Mouse (Mus musculus) T-helper 2 cell (primary cell): Measurements from ENCODE around the gene Slc9a7.

Experiments used
- in situ Hi-C: fragments of 300-600 bp; cut with MboI, MseI; formaldehyde crosslinking; loops from one replicate; pipeline ENCODE4 v1.15.1; 2025; ENCODE audit warnings: high pct_unique_total_duplicates

Gene Slc9a7

DNA sequence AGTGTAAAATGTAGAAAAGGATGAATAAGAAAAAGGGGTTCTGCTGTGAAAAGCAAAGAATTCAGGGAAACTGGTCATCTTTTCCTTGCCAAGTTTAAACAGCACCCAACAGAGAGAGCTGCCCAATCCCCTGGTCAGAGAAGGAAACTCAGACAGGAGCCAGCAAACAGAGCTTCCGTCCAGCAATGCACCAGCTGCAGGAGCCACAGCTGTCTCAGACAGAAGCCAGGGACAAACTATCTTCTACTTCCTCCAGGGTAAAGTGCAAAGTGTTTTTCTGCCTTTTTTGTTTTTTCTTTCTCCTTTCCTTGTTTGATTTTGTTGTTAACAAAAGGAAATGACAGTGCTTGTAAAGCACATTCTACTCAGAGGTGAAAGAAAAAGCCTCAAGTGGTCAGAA, 131.3 kb downstream of the Slc9a7 start:
- in situ Hi-C loops, result loop anchor here (25.0 kb wide), 1 partner anchor 177 kb away; no protein-coding TSS in a partner anchor

DNA sequence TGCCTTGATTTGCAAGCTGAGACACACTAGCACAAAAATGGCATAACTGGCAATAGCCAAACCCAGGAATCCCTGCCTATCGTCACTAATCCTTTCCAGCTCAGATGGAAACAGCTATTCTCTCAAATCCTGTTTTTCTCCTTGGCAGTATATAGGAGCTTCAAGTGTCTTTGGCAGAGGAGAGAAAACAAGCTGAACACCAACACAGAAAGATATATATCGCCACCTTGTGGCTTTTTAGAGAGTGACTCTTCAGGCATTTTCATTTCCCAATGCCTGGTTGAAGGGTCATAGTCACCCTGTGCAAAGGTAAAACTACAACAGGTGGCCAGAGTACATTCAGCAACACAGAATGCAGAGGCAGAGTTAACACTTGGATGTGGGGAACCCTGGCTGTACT, 134.1 kb downstream of the Slc9a7 start:
- in situ Hi-C loops, result loop anchor here (25.0 kb wide), 1 partner anchor 180 kb away; no protein-coding TSS in a partner anchor

DNA sequence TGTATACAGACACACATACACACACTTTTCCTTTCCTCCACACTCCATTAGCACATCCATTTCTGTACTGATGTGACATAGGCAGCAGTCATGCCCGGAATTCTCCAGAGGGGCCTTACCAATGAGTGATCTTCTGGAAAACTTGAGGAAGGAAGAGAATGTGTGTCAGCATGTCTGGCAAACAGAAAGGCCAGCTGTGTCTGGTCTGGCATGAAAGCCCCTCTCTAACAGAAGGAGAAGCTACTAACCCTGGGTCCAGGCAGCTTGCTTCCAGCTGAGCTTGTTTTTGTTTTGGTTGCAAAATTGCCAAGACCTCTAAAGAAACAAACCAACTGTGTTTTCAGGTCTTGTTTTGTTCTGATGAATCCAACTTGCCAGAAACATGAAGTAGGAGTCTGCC, 162.1 kb downstream of the Slc9a7 start:
- in situ Hi-C loops, result no loop called here

DNA sequence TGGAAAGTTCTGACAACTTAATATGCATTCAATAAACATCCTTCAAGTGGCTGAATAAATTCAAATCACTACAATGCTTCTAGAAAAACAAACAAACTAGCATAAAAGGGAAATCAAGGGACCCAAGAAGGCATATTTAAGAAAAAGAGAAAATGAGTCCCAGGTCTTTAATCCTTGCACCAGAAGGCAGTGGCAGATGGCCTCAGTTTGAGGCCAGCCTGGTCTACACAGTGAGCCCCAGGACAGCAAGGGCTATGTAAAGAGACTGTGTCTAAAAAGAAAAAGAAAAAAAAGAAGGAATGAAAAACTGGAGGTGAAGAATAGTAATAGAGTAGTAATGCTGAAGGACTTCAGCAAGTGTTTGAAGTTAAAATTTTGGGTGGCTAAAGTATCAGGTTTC, 162.7 kb downstream of the Slc9a7 start:
- in situ Hi-C loops, result no loop called here

DNA sequence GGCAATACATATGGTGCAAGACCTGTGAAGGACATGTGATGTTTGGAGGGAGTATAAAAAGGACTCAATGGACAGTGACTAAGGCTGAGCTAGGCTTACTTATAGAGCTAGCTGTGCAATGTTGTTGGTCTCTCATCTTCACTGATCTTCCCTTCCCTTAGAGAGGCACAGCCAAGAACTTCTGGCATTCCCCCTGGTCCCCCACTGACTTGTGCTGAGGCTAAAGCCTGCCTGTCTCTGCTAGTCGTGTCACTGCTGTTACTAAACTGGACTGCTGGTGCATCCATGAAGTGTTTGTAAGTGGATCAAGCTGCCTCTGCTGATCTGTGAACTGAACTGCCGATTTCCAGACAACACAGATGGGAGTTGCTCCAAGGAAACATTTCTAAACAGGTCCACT, 166.1 kb downstream of the Slc9a7 start:
- in situ Hi-C loops, result no loop called here

DNA sequence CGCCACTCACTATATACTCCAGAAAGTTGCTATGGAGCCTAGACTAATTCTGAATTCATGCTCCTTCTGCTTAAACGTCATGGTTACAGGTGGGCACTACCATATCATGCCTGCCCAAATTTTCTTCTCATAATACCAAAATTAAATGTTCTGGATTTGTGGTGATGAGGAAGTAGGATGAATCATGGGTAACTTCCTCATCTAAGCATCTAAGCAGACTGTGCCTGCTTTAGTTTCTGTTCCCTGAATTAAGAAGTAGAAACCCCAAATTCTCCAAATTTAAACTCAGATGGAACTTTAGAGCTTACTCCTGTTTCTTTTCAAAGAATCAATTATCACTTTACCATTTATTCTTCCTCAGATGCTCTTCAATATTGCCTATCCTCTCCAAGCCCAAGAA, 173.9 kb downstream of the Slc9a7 start:
- in situ Hi-C loops, result no loop called here

DNA sequence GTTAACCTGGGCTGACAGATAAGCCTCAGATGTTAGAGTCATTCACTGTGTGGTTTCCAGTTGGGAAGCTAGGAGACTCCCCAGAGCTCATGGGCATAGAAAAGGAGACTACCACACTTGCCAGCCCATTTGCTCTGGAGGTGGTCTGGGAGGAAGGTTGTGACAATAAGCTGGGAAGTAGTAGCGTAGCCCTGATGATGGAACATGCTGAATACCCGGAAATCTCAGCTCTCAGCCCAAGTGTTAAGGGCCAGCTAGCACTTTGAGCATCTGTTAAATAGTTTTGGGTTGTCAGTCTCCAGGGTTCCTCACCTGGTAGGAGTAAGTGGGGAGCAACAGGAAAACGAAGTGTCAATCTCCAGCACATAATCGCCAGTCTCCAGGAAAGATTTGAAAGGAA, 221.4 kb downstream of the Slc9a7 start:
- in situ Hi-C loops, result no loop called here

DNA sequence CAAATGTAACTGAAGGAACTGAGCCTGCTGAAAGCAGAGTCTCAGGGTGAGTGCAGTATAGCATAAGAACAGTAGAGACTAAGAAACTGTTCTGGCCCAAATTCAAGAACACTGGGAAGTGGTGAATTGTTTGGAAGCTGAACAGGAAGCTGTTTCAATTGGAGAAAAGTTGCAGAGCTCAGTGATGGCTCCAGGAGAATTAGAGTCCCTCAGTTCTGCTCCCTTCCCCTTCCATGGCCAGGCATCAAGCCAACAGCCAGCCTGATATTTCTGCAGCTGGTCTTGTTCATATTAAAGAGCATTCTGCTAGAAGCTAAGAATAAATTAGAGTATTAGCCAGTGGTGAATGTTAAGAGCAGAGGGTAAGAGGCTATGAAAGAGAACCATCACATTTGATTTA, 225.0 kb downstream of the Slc9a7 start:
- in situ Hi-C loops, result no loop called here

DNA sequence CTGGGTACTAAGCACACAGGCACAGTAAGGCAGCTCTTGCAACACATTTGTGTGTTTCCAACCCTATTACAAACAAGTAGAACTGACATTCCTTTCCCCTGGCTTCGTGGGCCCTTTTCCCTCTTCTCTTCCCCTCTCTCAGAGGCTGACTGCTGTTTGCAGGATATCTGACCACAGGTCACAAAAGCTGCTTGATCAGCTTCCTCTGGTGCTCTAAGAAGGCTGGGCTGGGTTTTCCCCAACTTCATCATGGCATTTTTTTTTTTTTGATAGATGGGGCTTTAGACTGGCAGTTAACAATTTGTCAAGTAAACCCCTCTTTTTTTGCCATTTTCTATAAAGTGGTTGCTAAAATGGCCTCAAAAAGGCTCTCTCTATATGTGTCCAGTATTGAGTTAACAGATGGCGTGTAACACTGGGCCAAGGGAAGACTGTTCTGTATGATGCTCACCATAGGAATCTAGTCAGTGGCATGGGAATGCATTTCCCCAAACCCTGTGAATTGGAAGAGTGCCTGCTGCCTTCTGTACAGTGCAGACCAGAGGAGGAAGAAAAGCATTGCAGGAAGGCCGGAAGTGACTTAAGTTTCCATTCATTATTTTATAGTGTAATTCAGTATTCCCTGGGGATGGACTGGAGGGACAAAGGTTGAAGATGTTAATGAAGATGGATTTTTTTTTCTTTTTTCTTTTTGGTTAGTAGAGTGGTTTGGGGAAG, 229.7 kb downstream of the Slc9a7 start:
- in situ Hi-C loops, result no loop called here

DNA sequence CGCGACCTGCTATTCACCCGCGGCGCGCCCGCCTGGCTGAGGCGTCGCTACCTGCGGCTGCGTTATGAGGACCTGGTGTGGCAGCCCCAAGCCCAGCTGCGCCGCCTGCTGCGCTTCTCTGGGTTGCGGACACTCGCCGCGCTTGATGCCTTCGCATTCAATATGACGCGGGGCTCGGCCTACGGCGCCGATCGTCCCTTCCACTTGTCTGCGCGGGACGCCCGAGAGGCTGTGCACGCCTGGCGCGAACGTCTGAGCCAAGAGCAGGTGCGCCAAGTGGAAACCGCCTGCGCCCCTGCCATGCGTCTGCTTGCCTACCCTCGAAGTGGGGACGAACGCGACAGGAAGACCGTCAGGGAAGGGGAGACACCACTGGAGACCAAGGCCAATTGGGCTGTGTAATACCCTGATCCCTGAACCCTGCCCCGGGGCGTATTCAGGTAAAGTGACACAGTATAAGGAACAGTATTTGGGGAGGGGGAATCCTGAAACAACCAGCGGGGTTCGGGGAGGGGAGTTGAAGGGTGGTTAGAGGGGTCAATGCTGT, 230.8 kb downstream of the Slc9a7 start:
- in situ Hi-C loops, result no loop called here

DNA sequence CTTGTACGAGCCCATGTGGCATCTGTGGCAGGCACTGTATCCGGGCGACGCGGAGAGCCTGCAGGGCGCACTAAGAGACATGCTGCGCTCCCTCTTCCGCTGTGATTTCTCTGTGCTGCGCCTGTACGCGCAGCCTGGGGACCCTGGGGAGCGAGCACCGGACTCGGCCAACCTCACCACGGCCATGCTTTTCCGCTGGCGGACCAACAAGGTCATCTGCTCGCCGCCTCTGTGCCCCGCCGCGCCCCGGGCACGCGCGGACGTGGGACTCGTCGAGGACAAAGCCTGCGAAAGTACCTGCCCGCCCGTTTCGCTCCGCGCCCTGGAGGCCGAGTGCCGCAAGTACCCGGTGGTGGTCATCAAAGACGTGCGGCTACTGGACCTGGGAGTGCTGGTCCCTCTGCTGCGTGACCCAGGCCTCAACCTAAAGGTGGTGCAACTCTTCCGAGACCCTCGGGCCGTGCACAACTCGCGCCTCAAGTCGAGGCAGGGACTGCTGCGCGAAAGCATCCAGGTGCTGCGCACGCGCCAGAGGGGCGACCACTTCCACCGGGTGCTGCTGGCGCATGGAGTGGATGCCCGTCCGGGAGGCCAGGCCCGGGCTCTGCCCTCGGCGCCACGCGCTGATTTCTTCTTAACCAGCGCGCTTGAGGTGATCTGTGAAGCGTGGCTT, 231.4 kb downstream of the Slc9a7 start:
- in situ Hi-C loops, result no loop called here

DNA sequence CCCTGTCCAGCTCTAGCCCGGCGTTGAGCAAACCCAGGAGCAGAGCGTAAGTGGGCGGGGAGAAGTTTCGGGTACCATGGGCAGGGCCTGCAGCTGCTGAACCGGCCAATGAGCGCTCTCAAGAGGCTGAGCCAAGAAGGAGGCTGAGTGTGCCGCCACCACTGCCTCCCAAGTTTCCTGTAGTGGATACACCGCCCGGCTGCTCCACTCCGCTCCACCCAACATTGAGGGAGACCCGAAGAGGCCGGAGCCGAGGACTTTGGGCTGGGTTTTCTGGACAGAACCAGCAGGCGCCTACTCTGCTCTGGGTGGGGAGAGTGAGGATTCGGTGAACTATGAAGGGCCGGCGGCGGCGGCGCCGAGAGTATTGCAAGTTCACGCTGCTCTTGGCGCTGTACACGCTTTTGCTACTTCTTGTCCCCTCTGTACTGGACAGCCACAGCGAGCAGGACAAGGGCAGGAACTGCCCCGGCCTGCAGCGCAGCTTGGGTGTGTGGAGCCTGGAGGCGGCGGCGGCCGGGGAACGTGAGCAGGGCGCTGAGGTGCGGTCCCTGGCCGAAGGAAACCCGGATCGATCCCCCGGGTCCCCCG, 232.1 kb downstream of the Slc9a7 start, which contains the start of gene Chst7:
Gene Chst7, plus strand, starts transcription at position 180 of the 591 bp plus-strand sequence.
- in situ Hi-C loops, result no loop called here
